Mouse (Mus musculus) left cerebral cortex, adult 8-10 months (tissue): ENCODE data around the gene Gje1. TPM values are rescaled to one million over a fixed set of nuclear protein-coding genes. Genes with fewer than 3 reads are reported as not detected.

Experiments
- DNase-seq, 2 experiments: peaks; one replicate each; pipeline ENCODE4 v3.0.0; 2022; ENCODE audit warnings: low spot score in 2 of 2
- total RNA-seq, 4 experiments: library from RNA; stranded (reverse); gene quantifications; 2 replicates each; pipeline ENCODE4 v1.2.4; 2022

Gene Gje1
- not detected for total RNA-seq

DNA sequence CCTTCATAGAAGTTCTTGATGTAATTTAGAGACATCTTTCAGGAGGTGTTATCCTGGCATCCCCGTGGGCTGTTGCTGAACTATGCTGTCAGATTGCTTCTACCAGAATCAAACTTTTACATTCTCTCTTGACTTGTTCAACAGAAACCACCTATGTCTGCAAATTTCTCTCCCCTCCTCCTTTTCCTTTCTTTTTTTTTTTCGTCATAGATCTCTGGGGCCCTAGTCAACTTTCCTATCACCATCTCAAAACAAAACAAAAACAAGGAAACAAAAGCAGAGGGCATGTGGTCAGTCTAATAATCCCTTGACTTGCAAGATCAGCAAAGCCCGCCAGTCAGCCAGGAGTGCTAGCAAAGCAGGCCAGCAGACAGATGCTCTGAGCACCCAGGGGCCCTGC is at the start of gene Gje1:
Gene Gje1, minus strand, starts transcription at position 101 of the 400 bp plus-strand sequence.
- DNase-seq, result no peak

DNA sequence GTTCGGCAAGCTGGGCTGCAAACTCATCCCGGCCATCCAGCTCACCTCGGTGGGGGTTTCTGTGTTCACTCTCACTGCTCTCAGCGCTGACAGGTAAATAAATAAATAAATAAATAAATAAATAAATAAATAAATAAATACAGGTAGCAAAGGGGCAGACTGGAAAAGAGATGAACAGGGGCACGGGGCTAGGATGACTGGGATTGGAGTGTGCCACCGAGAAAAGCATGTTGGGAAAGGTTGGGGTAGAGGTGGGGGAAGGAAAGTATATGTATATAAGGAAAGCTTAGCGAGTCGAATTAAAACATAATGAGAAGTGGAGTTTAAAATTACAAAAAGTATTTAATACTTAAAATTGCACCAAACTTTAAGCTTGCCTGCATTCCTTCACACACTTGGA is 42.6 kb upstream of the Gje1 start:
- DNase-seq, result no peak

DNA sequence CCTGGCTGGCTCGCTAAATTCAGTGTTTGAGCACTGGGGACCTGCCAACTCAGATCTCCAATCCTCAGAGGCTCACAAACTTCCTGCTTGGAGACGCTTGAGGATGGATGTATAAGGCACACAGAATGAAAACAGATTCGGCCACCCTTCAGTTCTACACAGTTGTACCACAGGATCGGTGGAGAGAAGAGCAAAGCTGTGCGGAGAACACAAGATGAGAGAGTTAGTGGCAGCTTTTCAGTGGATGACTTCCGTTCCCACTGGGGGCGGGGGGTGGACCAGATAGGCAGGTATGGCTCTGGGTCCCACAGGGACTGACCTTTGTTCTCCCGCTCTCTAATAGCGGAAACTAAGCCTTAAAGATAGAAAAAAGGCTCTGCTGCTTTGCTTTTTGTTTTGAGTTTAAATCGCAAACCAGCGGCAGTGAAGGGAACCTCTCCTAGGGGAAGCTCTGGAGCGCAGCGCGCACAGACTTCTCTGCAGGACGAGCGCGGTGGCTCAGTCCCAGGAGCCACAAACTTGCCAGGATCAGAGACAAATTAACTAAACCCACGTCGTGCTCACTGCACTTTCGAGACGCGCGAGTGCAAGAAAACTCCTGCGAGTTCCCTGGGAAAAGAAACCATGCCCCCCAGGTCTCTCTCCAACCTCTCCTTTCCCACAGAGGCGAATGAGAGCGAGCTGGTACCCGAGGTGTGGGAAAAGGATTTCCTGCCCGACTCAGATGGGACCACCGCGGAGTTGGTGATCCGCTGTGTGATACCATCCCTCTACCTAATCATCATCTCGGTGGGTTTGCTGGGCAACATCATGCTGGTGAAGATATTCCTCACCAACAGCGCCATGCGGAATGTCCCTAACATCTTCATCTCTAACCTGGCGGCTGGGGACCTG is 41.9 kb upstream of the Gje1 start:
- peak in 1 of 2 experiments; percentile 8 for DNase-seq

DNA sequence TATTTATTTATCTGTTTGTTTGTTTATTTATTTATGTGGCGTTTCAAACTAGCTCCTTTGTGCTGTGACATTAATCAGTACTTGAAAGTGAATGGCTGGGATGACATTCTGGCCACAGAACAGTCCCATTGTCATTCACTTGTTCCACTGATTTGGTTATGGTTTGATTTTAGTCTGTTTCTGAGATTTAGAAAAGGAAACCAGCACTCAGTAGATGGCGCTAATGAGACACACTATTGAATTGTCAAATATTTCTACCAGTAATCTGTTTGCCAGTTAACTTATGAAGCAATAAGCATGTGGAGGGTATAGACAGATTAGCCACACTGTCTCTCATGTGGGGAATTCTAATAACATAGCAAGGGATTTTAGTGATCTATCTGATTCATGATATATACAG is 16.3 kb upstream of the Gje1 start:
- DNase-seq, result peak in 1 of 2 experiments; percentile 5

DNA sequence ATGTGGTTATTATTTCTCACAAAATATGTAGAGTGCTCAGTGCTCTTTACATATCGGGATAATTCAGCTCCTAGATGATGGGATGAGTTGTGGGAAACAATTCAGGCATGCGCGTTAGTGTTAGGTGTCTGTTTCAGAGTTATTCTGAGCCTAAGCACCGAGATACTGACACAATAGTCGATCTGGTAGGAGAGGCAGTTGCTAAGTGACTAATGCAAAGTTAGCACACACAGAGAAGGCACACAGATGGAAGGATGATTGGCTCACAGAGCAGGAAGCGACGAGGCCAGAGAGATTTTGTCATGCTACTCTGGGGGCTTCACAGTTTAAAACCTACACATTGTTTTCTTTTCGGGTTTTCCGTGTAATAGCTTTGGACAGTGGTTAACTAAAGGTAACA is 7.7 kb upstream of the Gje1 start:
- peak in 1 of 2 experiments; percentile 17 for DNase-seq

DNA sequence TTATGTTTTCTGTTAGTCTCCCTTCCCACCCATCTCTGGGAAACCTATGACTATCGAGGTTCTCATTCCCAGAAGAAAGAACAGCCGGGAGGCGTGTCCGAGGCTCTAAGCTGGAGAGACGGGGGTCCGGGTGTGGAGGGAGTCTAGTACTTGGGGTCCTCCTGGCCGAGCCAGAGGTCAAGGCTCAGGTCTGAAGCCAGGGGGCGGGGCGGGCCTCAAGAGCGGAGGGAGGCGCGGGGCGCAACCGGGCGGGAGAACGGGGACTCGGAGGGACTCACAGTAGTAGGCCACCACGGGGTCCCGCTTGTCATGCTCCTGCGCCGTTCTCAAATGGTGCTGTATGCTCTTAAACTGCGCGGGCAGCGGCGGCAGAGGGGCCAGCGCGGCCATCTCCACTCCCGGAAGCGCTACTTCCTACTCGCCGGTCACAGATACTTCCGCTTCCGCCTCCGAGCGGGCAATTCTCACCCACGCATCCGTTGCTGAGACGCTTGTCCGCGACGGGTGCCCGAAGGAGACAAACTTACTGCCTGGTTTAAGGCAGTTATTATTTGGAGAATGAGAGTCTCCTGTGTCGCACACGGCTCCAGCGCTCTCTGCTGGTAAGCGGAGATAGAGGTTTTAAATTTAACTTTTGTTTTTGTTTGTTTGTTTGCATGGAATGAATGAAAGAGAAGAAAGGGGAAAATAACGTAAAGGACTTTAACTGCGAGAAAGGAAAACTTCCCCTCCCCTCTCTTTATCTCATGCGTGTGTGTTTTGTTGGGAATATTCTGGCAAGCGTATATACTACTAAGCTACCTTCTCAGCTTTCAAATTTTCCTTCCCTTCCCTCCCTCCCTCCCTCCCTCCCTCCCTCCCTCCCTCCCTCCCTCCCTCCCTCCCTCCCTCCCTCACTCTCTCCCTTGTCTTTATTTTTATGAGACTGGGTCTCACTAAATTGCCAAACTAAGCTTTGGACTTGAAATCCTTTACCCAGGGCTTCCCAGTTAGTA is 12.6 kb downstream of the Gje1 start, which contains the start of the genes Vta1 and Nmbr:
Gene Vta1, minus strand, starts transcription at position 489 of the 995 bp plus-strand sequence.
Gene Nmbr, plus strand, starts transcription at position 520 of the 995 bp plus-strand sequence.
- DNase-seq, result peak; percentile 98 to 99

DNA sequence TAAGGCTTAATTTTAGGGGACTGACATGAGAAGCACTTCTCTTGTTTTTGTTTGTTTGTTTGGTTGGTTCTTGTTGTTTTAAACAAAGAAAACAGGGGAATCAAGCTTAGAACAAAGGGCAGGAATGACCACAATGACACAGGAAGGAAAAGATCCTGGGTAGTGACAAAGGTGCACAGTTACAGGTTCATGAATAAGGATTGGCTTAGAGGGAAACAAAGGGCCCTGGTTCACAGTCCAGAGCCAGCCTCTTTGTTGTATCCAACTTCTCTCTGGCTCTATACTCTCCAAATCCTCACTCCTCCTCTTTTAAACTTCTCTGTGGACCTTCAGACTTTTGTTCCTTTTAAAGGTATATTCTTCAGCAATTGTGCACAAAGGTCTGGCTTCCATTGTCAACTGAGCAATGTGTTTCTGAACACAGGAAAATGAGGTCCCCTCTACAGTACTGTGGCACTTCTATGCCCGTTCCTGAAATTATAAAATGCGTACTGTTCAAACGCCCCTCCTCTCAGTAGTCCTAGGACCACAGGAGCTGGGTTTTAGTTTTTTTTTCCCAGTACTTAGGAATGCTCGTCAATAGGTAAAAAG is 14.1 kb downstream of the Gje1 start:
- no peak for DNase-seq

DNA sequence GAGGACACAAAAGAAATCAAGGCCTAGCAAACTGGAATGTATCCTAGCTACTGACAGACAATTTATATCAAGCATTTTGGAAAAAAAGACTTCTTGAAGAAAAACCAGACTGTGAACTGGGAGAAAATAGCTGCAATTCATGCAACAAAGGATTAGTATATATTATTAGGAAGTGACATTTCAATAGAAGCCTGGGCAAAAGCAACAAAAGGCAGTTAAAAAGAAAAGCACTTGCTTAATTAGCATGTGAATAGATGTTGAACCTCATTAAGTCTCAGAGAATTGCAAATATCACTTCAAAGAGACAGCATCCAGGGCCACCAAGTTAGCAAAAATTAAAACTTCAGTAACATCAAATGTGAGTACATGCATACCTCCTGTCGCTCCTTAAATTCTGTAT is 14.8 kb downstream of the Gje1 start:
- no peak for DNase-seq

DNA sequence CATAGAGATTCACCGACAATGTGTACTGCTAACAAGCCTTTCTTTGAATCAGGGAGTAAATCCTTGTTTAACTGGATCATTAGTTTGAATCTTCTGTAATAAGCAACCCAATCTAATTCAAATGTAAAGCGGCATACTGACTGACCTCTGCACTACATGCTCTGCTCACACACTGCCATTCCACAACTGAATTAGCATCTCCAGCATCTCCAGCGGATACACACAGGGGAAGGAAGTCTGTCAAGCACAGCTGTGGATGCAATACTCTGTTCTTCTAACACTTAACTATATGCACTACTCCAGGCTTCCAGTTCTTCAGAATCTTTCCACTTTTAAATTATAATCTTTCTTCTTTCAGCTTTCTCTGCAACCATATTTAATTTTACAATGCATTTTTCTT is 27.7 kb downstream of the Gje1 start:
- no peak for DNase-seq

DNA sequence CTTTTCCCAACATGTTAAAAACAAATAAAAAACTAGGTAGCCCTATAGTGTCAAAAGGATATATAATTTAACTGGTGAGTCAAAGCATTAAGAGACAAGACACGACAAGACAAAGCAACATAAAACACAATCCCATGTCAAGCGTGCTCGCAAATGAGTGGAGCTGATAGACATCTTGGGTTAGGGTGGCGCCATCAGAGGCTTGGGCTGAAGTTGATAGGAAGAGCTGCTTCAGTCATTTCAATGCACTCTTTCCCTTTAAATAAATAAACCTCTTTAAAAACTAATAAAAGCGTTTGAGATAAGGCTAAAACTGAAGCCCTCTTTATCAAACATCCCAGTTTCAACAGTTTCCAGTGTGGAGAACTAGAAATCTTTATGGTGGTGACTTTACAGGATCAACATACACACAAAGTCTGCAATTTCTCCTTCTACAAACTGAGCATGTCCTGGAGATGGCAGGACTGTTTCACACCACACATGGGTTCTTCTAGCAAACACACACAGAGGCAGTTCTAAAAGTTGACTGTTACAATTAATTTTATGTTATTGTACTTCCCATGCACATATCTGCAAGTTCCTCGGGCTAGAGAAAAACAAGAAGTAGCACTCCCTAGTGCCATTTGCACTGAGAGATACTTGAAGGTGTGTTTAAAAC is 29.1 kb downstream of the Gje1 start:
- no peak for DNase-seq

DNA sequence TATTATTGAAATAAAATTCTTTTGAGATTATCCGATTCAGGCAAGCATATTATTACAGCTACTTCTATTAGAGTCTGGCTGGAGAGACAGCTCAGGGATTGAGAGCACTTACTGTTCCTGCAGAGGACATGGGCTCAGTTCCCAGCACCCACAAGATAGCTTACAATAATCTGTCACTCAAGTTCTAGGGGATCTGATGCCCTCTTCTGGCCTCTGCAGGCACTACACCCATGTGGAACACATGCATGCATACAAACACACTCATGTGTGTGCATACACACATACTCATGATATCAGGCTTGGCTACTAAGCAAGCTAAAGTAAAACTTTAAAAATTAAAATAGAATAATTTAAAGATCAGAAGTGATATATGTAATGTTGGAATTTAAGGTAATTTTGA is 32.4 kb downstream of the Gje1 start:
- no peak for DNase-seq

DNA sequence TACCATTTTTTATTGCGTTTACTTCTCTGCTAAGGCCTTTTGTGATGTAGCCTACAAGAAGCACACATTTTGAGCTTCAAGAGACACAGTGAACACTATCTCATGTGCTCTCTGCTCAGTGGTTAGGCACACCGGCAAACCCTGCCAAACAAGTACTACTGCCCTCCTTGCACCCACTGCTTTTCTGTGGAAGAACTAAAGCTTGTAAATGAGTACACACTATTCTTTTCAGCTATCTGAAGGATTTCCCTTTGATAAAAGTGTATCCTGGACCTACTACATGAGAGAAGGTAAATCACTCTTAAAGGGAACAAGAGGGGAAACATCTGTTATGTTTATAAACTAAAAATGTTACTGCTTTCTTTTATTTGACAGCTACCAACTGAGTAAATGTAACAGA is 51.9 kb downstream of the Gje1 start:
- DNase-seq, result no peak

Other genes with a start within 250 kb of the Gje1 start
- gene Adgrg6, start 172.6 kb downstream of the Gje1 start, total RNA-seq, result 1 to 10 TPM; 3.2 to 4.3 (median 3.8) TPM
- gene Vta1, start 12.7 kb downstream of the Gje1 start, total RNA-seq, result 10 to 100 TPM; 59.2 to 69.0 (median 60.4) TPM
- 1 to 10 TPM; 4.3 to 5.6 (median 5.2) TPM for gene Nmbr, start 12.6 kb downstream of the Gje1 start, total RNA-seq